Mouse (Mus musculus) lung, embryonic 14.5 days (tissue): ENCODE measurements at regions not wholly inside any gene's neighbourhood (a gene's known extent, or its start where the extent isn't known, plus 50 kb on each side); places are given as distances from the start of the nearest gene placed in this dataset.
A peak's percentile ranks its signal among the peaks of the same experiment; 100 is the strongest.

Source experiments
- ATAC-seq: fragments of 200-750 bp; cut with Nextera tagmentation; 2 replicates; pipeline ENCODE4 v1.8.0; 2017; ENCODE audit warnings: mild to moderate bottlenecking, moderate TSS enrichment, moderate library complexity; ENCODE audit not compliant: insufficient read depth
- DNase-seq: peaks from one replicate; pipeline ENCODE4 v3.0.0-alpha.2; 2015
- H3K27ac ChIP-seq: fragments of 300-500 bp; sonication (generic); 2 replicates; pipeline ENCODE4 v1.5.1; 2014; ENCODE audit warnings: low read depth, mild to moderate bottlenecking, moderate library complexity
- H3K27me3 ChIP-seq: fragments of 300-500 bp; sonication (generic); 2 replicates; pipeline ENCODE4 v1.6.1; 2014; ENCODE audit warnings: low read length, control low read depth; ENCODE audit not compliant: insufficient read depth
- H3K36me3 ChIP-seq: fragments of 300-500 bp; sonication (generic); 2 replicates; pipeline ENCODE4 v1.6.1; 2014; ENCODE audit warnings: control low read depth; ENCODE audit not compliant: insufficient read depth
- H3K4me1 ChIP-seq: fragments of 300-500 bp; sonication (generic); 2 replicates; pipeline ENCODE4 v1.6.1; 2014; ENCODE audit warnings: antibody characterized with exemption, control low read depth; ENCODE audit not compliant: insufficient read depth
- H3K4me2 ChIP-seq: fragments of 300-500 bp; sonication (generic); 2 replicates; pipeline ENCODE4 v1.6.1; 2014; ENCODE audit warnings: mild to moderate bottlenecking
- H3K4me3 ChIP-seq: fragments of 300-500 bp; sonication (generic); 2 replicates; pipeline ENCODE4 v1.5.1; 2014; ENCODE audit warnings: low read depth, low read length
- H3K9ac ChIP-seq: fragments of 300-500 bp; sonication (generic); 2 replicates; pipeline ENCODE4 v1.6.1; 2014
- H3K9me3 ChIP-seq: fragments of 300-500 bp; sonication (generic); 2 replicates; pipeline ENCODE4 v1.6.1; 2016; ENCODE audit warnings: low read depth, low read length, control low read depth
- CTCF ChIP-seq: IDR thresholded peaks from 2 replicates; pipeline ENCODE4 v1.5.1; 2016; ENCODE audit warnings: antibody characterized with exemption, low read depth
- WGBS: fragments of 180-500 bp; shearing (Covaris S2); extraction: QIAGEN DNeasy Blood & Tissue Kit; methylation state at CpG from one replicate; pipeline ENCODE4 v1.1.7; 2014; 5-methylcytosine and 5-hydroxymethylcytosine counted together

- H3K27me3 ChIP-seq = no peaks in the 10 kb centered on the region
- H3K9ac ChIP-seq = no peak overlapping the region
- TF ChIP-seq CTCF = no peak
- H3K36me3 ChIP-seq = no peaks in the 10 kb centered on the region
- no peak for ATAC-seq
- H3K4me3 ChIP-seq = no peak overlapping the region
- no peaks in the 10 kb centered on the region for H3K4me1 ChIP-seq
- no peak overlapping the region for H3K27ac ChIP-seq
- no peak overlapping the region for H3K4me2 ChIP-seq
- H3K9me3 ChIP-seq = no peaks in the 10 kb centered on the region
- WGBS = 66% methylated on average over 7 of the region's 7 CpGs
- no peak for DNase-seq
These were observed 172.9 kb downstream of the Gm12728 start for GRCm38 (mm10) chr4:105962542-105962941.

GRCm38 (mm10) chr4:105968324-105968723 lies 178.7 kb downstream of the Gm12728 start:
- Histone ChIP-seq H3K27ac (no peak overlapping the region), H3K9me3 (no peaks in the 10 kb centered on the region), H3K4me2 (no peak overlapping the region), H3K27me3 (no peaks in the 10 kb centered on the region), H3K36me3 (no peaks in the 10 kb centered on the region), H3K4me1 (0 out of 2 replicates have a peak, but pooled peaks cover 9% of the 10 kb centered on the region), H3K4me3 (no peak overlapping the region), H3K9ac (no peak overlapping the region)
- peak; percentile 50 for DNase-seq
- 9% methylated on average over 4 of the region's 4 CpGs for WGBS
- no peak for ATAC-seq
- no peak for TF ChIP-seq CTCF

- no peak overlapping the region for H3K4me3 ChIP-seq
- H3K9ac ChIP-seq = no peak overlapping the region
- 0 out of 2 replicates have a peak, but pooled peaks cover 9% of the 10 kb centered on the region for H3K4me1 ChIP-seq
- no peaks in the 10 kb centered on the region for H3K9me3 ChIP-seq
- no peak overlapping the region for H3K4me2 ChIP-seq
- 25% methylated on average over 2 of the region's 2 CpGs for WGBS
- H3K36me3 ChIP-seq = no peaks in the 10 kb centered on the region
- no peaks in the 10 kb centered on the region for H3K27me3 ChIP-seq
- no peak overlapping the region for H3K27ac ChIP-seq
- no peak for TF ChIP-seq CTCF
- ATAC-seq = 0 out of 2 replicates have a peak, but pooled peaks have one; percentile 35
- peak; percentile 39 for DNase-seq
These were observed 180.0 kb downstream of the Gm12728 start for GRCm38 (mm10) chr4:105969628-105970027.

GRCm38 (mm10) chr4:105970056-105970455 lies 180.4 kb downstream of the Gm12728 start:
- H3K4me1 ChIP-seq = 0 out of 2 replicates have a peak, but pooled peaks cover 9% of the 10 kb centered on the region
- no peak overlapping the region for H3K9ac ChIP-seq
- H3K36me3 ChIP-seq = no peaks in the 10 kb centered on the region
- no peak for DNase-seq
- H3K27me3 ChIP-seq = no peaks in the 10 kb centered on the region
- no peak overlapping the region for H3K27ac ChIP-seq
- no peak overlapping the region for H3K4me3 ChIP-seq
- no peak for ATAC-seq
- 40% methylated on average over 3 of the region's 3 CpGs for WGBS
- H3K9me3 ChIP-seq = no peaks in the 10 kb centered on the region
- H3K4me2 ChIP-seq = no peak overlapping the region
- no peak for TF ChIP-seq CTCF

- Histone ChIP-seq H3K27me3 (no peaks in the 10 kb centered on the region), H3K4me3 (no peak overlapping the region), H3K36me3 (no peaks in the 10 kb centered on the region), H3K9me3 (no peaks in the 10 kb centered on the region), H3K9ac (no peak overlapping the region), H3K4me1 (0 out of 2 replicates have a peak, but pooled peaks cover 9% of the 10 kb centered on the region), H3K4me2 (no peak overlapping the region), H3K27ac (no peak overlapping the region)
- DNase-seq (no peak), ATAC-seq (no peak)
- WGBS = 77% methylated on average over 3 of the region's 3 CpGs
- TF ChIP-seq CTCF = no peak
These were observed 183.1 kb downstream of the Gm12728 start for GRCm38 (mm10) chr4:105972736-105973135.

GRCm38 (mm10) chr4:105973769-105974397 lies 184.2 kb downstream of the Gm12728 start:
- DNase-seq (no peak), ATAC-seq (no peak)
- no peak overlapping the region for H3K27ac ChIP-seq
- H3K36me3 ChIP-seq = no peaks in the 10 kb centered on the region
- no peak for TF ChIP-seq CTCF
- no peaks in the 10 kb centered on the region for H3K27me3 ChIP-seq
- 30% methylated on average over 6 of the region's 6 CpGs for WGBS
- no peak overlapping the region for H3K9ac ChIP-seq
- H3K9me3 ChIP-seq = no peaks in the 10 kb centered on the region
- 0 out of 2 replicates have a peak, but pooled peaks cover 9% of the 10 kb centered on the region for H3K4me1 ChIP-seq
- H3K4me2 ChIP-seq = no peak overlapping the region
- H3K4me3 ChIP-seq = no peak overlapping the region

- H3K27me3 ChIP-seq = no peaks in the 10 kb centered on the region
- no peaks in the 10 kb centered on the region for H3K36me3 ChIP-seq
- no peaks in the 10 kb centered on the region for H3K4me1 ChIP-seq
- H3K27ac ChIP-seq = no peak overlapping the region
- TF ChIP-seq CTCF = peak; percentile 30; the same call in 1 of the 2 replicates
- H3K9ac ChIP-seq = no peak overlapping the region
- WGBS = 63% methylated on average over 4 of the region's 4 CpGs
- H3K9me3 ChIP-seq = no peaks in the 10 kb centered on the region
- ATAC-seq = no peak
- H3K4me2 ChIP-seq = no peak overlapping the region
- no peak overlapping the region for H3K4me3 ChIP-seq
- peak; percentile 28 for DNase-seq
These were observed 185.3 kb downstream of the Gm12728 start for GRCm38 (mm10) chr4:105974948-105975347.
